Mouse (Mus musculus) liver, adult 2 months (tissue): ENCODE data around the gene Tmem131. TPM values are rescaled to one million over a fixed set of nuclear protein-coding genes. Genes with fewer than 3 reads are reported as not detected.

Experiments
- DNase-seq: peaks from one replicate; pipeline ENCODE4 v3.0.0-alpha.2; 2011; ENCODE audit warnings: low read depth, low spot score; ENCODE audit errors: extremely low read depth
- H3K27ac ChIP-seq: fragments of 200-500 bp; replicated peaks from 2 replicates; pipeline ENCODE4 v1.5.1; 2012; ENCODE audit warnings: low read depth, mild to moderate bottlenecking, control low read depth, inconsistent platforms, low read length; ENCODE audit not compliant: insufficient read depth
- H3K27me3 ChIP-seq: fragments of 200-500 bp; 2 replicates; pipeline ENCODE4 v1.6.1; 2012; ENCODE audit warnings: mild to moderate bottlenecking, moderate library complexity, low read length, inconsistent platforms; ENCODE audit not compliant: control insufficient read depth, insufficient read depth
- H3K36me3 ChIP-seq: fragments of 200-500 bp; 2 replicates; pipeline ENCODE4 v1.6.1; 2012; ENCODE audit warnings: low read length, inconsistent platforms; ENCODE audit not compliant: control insufficient read depth, insufficient read depth
- H3K4me1 ChIP-seq: fragments of 200-500 bp; 2 replicates; pipeline ENCODE4 v1.6.1; 2011; ENCODE audit warnings: low read length; ENCODE audit not compliant: control insufficient read depth, insufficient read depth
- H3K4me3 ChIP-seq: fragments of 200-500 bp; 2 replicates; pipeline ENCODE4 v1.5.1; 2011; ENCODE audit warnings: low read depth, mild to moderate bottlenecking, control low read depth, low read length, moderate library complexity; ENCODE audit not compliant: insufficient read depth
- H3K79me2 ChIP-seq: fragments of 200-500 bp; 2 replicates; pipeline ENCODE4 v1.6.1; 2012; ENCODE audit warnings: inconsistent platforms, mild to moderate bottlenecking, low read length, moderate library complexity; ENCODE audit not compliant: control insufficient read depth, insufficient read depth
- H3K9ac ChIP-seq: fragments of 200-500 bp; 2 replicates; pipeline ENCODE4 v1.6.1; 2012; ENCODE audit warnings: low read depth, mild to moderate bottlenecking, control low read depth, inconsistent platforms, low read length
- CTCF ChIP-seq: fragments of 200-500 bp; IDR thresholded peaks from 2 replicates; pipeline ENCODE4 v1.5.1; 2011; ENCODE audit warnings: low read depth, low read length, control low read depth
- POLR2A ChIP-seq: fragments of 200-500 bp; IDR thresholded peaks from 2 replicates; pipeline ENCODE4 v1.6.1; 2011; ENCODE audit warnings: low read length, control low read depth; ENCODE audit not compliant: insufficient read depth; ENCODE audit errors: extremely low read depth
- WGBS: fragments of 180-500 bp; shearing (Covaris S2); methylation state at CpG from one replicate; pipeline ENCODE4 v1.1.7; 2018; 5-methylcytosine and 5-hydroxymethylcytosine counted together
- polyA plus RNA-seq: library from polyadenylated mRNA; depleted of rRNA; stranded (reverse); fragments of >200 nt; gene quantifications from 2 replicates; pipeline ENCODE4 v1.2.3, GENCODE M21; 2012
- total RNA-seq: library from RNA; depleted of rRNA; stranded (reverse); fragments of >200 nt; gene quantifications from 2 replicates; pipeline ENCODE4 v1.2.3, GENCODE M21; 2014

The Tmem131 gene
- total and polyA plus RNA-seq, 2 experiments, result 6.3 to 10.2 TPM

DNA sequence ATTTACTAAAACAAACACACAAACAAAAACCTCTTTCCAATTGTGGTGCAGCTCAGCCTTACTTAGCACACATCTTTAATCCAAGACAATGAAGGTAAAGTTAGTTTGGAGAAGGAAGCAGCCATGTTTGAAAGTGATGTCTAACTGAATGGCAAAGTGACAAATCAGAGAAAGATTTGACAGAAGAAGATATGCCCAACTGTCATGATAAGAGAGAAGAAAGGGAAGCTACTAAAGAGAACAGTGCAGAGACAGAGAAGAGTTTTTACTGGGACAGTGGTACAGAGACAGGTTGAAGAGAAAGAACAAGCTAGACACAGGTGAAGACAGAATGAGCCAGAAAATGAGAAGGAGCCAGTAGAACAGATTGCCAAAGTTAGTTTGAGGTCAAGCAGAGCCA is 19.6 kb downstream of the Tmem131 start:
- no peaks in the 10 kb centered on the region for H3K36me3 ChIP-seq
- peaks cover 45% of the 10 kb centered on the region for H3K79me2 ChIP-seq
- H3K27me3 ChIP-seq, result no peaks in the 10 kb centered on the region
- DNase-seq, result no peak
- H3K4me3 ChIP-seq, result no peak overlapping the region
- no peak overlapping the region for H3K27ac ChIP-seq
- no peak for TF ChIP-seq CTCF
- no peak for TF ChIP-seq POLR2A
- no peak overlapping the region for H3K9ac ChIP-seq
- H3K4me1 ChIP-seq, result peaks cover 37% of the 10 kb centered on the region

DNA sequence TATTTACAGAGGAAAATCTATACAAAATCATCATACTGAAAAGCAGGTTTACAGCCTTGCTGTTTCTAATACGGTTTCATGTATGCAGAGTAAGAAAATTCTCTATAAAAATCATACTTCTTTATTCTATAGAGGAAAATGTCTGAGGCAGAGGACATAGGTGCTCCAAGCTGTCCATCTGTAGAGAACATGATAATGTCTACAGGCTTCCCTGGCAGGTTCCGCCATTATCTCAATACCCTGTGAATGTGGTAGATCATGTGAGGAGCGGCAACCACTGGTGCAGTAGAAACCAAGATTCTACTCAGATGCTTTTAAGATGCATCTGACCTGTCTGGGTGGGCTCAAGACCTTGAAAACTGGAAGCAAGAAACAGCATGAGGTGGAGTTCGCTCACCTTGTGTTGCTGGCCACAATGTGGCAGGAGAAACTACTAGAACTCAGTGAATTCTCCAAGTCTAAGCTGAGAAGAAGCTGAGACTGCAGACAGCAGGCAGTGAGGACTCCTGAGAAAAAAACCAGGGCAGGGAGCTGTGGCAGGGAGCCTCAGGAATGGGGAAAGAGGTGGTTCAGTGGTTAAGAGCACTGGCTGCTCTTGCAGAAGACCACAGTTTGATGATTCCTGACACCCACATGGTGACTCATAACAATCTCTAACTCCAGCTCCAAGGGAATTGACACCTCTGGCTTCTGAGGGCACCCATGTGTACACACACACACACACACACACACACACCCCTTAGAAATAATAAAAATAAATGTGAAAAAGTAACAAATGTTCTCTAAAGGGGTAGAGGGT is 20.6 kb downstream of the Tmem131 start:
- H3K27ac ChIP-seq, result no peak overlapping the region
- WGBS, result 96% methylated on average over 4 of the region's 4 CpGs

DNA sequence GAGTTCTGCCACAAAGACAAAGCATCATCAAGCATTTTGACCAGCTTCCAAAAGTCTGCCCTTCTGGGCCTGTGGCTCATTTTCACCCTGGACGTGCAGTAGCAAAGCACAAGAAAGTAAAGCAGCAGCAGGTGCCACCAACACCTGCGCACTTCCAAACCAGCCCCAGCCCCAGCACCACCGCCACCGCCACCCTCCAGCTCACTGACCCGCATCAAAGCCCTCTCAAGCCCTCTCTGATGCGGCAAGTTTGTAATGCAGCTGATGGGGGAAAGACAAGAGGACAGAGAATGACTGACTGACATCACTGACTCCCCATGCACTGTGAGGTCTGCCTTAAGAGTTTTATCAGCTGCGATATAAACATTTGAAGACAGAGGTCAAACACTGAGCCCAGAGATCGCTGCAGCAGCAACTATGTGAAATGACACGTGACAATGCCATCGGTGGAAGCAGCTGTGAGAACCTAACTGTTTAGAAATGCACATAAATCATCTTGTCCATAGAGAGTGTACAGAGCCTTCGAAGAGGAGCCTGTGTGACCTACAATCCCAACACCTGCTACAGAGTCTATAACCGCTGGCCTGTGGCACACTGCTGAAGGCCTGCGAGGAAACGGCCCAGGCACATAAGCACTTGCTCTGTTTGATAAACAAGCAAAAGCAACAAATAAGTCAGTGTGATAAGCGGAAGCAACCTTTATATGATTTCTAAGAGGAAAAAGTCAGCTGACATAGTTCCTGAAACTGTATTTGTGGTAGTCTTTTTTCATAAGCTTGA is 21.7 kb downstream of the Tmem131 start:
- WGBS, result 65% methylated on average over 15 of the region's 15 CpGs
- Histone ChIP-seq H3K4me3 (no peak overlapping the region), H3K79me2 (peaks cover 44% of the 10 kb centered on the region), H3K36me3 (no peaks in the 10 kb centered on the region), H3K9ac (no peak overlapping the region), H3K4me1 (peaks cover 33% of the 10 kb centered on the region), H3K27me3 (no peaks in the 10 kb centered on the region), H3K27ac (no peak overlapping the region)
- DNase-seq, result no peak
- no peak for TF ChIP-seq CTCF
- no peak for TF ChIP-seq POLR2A

More for the DNA sequence above, 20.6 kb downstream of the Tmem131 start:
- DNase-seq, result no peak
- TF ChIP-seq CTCF, result no peak
- no peak for TF ChIP-seq POLR2A
- H3K9ac ChIP-seq, result no peak overlapping the region
- H3K4me1 ChIP-seq, result peaks cover 33% of the 10 kb centered on the region
- H3K36me3 ChIP-seq, result no peaks in the 10 kb centered on the region
- no peaks in the 10 kb centered on the region for H3K27me3 ChIP-seq
- H3K4me3 ChIP-seq, result no peak overlapping the region
- peaks cover 38% of the 10 kb centered on the region for H3K79me2 ChIP-seq

DNA sequence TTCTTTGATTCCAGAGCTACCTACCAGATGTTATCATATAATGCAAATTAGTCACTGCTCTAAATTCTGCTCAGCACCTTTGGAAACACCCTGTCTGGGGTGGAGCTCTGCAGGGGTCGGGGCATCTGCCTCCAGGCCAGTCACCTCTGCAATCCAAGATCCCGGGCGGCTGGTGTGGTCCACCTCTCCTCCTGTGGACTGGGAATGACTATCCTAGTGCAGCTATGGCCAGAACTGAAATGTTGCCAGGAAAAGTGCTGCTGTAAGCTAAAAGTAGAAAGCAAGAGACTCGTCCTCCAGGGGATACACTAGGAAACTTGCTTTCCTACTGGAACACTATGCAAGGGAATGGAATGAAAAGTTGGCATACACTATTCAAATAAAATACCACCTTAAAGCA is 22.7 kb downstream of the Tmem131 start:
- no peak overlapping the region for H3K4me3 ChIP-seq
- H3K27me3 ChIP-seq, result no peaks in the 10 kb centered on the region
- 11% methylated on average over 4 of the region's 4 CpGs for WGBS
- H3K79me2 ChIP-seq, result peaks cover 42% of the 10 kb centered on the region
- H3K27ac ChIP-seq, result no peak overlapping the region
- H3K4me1 ChIP-seq, result peaks cover 26% of the 10 kb centered on the region
- no peaks in the 10 kb centered on the region for H3K36me3 ChIP-seq
- H3K9ac ChIP-seq, result no peak overlapping the region
- TF ChIP-seq CTCF (no peak), POLR2A (no peak)
- DNase-seq, result peak; percentile 58

DNA sequence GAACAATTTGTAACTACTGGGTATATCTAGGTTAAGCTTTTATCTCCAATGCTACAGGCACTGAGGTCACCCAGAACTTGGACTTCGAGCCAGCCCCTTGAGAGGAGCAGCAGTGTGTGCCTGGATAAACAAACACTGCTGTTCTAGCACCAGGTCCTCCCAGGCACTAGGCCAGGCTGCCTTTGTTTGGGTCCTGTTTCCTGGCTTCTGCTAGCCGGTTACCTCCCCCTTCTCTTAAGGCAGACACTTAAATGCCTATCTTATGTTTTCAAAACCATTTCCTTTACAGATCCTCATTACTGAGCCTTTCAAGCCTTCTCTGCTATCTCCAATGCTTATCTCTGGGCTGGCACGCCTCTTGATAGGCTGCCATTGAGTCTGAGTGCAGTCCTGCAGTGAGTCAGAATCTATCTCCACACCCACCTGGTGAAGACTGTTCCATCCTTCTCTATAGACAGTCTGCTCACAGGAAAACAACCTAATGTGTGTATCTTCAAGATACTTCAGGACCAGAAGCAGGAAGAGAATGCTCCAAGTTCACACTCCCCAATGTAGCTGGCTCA is 23.2 kb downstream of the Tmem131 start:
- DNase-seq, result peak; percentile 87
- H3K4me1 ChIP-seq, result peaks cover 28% of the 10 kb centered on the region
- H3K36me3 ChIP-seq, result no peaks in the 10 kb centered on the region
- H3K27me3 ChIP-seq, result no peaks in the 10 kb centered on the region
- TF ChIP-seq CTCF (no peak), POLR2A (no peak)
- H3K9ac ChIP-seq, result no peak overlapping the region
- peak overlapping the region; percentile 12; the same call in 1 of the 2 replicates for H3K27ac ChIP-seq
- H3K79me2 ChIP-seq, result peaks cover 44% of the 10 kb centered on the region
- H3K4me3 ChIP-seq, result no peak overlapping the region
- WGBS, result 14% methylated on average over 3 of the region's 3 CpGs
